Mouse (Mus musculus) heart, embryonic 13.5 days (tissue): ENCODE measurements around the gene Sqstm1. TPM values are rescaled to one million over a fixed set of nuclear protein-coding genes. Genes with fewer than 3 reads are reported as not detected.

Experiments
- ATAC-seq: fragments of 200-750 bp; cut with Nextera tagmentation; 2 replicates; pipeline ENCODE4 v1.8.0; 2017; ENCODE audit warnings: moderate TSS enrichment; ENCODE audit not compliant: insufficient number of reproducible peaks, low FRiP score, low TSS enrichment; ENCODE audit errors: extremely low read depth
- H3K27ac ChIP-seq: fragments of 300-500 bp; sonication (generic); replicated peaks from 2 replicates; pipeline ENCODE4 v1.5.1; 2015; ENCODE audit warnings: moderate library complexity, mild to moderate bottlenecking, inconsistent platforms
- H3K27me3 ChIP-seq: fragments of 300-500 bp; sonication (generic); replicated peaks from 2 replicates; pipeline ENCODE4 v1.6.1; 2015; ENCODE audit warnings: mild to moderate bottlenecking, inconsistent platforms
- H3K36me3 ChIP-seq: fragments of 300-500 bp; sonication (generic); 2 replicates; pipeline ENCODE4 v1.6.1; 2015; ENCODE audit warnings: mild to moderate bottlenecking, inconsistent platforms
- H3K4me1 ChIP-seq: fragments of 300-500 bp; sonication (generic); 2 replicates; pipeline ENCODE4 v1.6.1; 2015; ENCODE audit warnings: inconsistent platforms
- H3K4me2 ChIP-seq: fragments of 300-500 bp; sonication (generic); 2 replicates; pipeline ENCODE4 v1.6.1; 2015; ENCODE audit warnings: inconsistent platforms, mild to moderate bottlenecking, moderate library complexity
- H3K4me3 ChIP-seq: fragments of 300-500 bp; sonication (generic); 2 replicates; pipeline ENCODE4 v1.5.1; 2015; ENCODE audit warnings: moderate library complexity, mild to moderate bottlenecking, inconsistent platforms
- H3K9ac ChIP-seq: fragments of 300-500 bp; sonication (generic); 2 replicates; pipeline ENCODE4 v1.6.1; 2015; ENCODE audit warnings: inconsistent platforms, mild to moderate bottlenecking, moderate library complexity
- H3K9me3 ChIP-seq: fragments of 300-500 bp; sonication (generic); 2 replicates; pipeline ENCODE4 v1.6.1; 2016; ENCODE audit warnings: inconsistent platforms
- WGBS: fragments of 180-500 bp; shearing (Covaris S2); methylation state at CpG from one replicate; pipeline ENCODE4 v1.1.7; 2015; ENCODE audit warnings: mixed read lengths; 5-methylcytosine and 5-hydroxymethylcytosine counted together
- polyA plus RNA-seq: library from polyadenylated mRNA; unstranded; fragments of >200 nt; fragmentation: Nextera tagmentation; extraction: Ambion mirVana; gene quantifications from 2 replicates; pipeline ENCODE4 v1.2.1, GENCODE M21; 2015

Gene Sqstm1
- polyA plus RNA-seq, 1 experiment from 2014 or later, result 277 TPM

DNA sequence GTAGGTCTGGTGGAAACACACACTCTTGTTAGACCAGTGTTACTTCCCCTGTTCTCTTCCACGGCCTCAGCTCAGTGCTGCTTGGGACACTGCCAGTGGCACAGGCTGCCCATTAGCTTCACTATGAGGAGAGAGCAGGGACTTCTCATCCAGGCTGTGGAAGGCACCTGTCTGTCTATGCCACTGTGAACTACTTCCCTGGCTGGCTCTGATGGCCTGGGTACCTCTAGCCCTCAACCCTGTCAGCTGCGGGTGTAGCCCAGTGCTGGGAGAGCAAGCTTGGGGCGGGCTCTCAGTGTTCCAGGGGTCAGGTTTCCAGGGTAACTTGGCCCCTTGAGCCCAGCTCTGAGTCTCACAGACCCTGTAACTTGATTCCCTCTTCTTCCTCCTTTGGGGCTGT is 18.1 kb upstream of the Sqstm1 start:
- Histone ChIP-seq H3K4me3 (no peak overlapping the region), H3K9ac (no peak overlapping the region; the same call in 1 of the 2 replicates), H3K4me2 (no peak overlapping the region), H3K27me3 (peaks cover 33% of the 10 kb centered on the region), H3K27ac (no peak overlapping the region), H3K36me3 (peaks cover 29% of the 10 kb centered on the region), H3K4me1 (peaks cover 44% of the 10 kb centered on the region), H3K9me3 (no peaks in the 10 kb centered on the region)
- no peak for ATAC-seq
- WGBS, result 47% methylated on average over 3 of the region's 3 CpGs

DNA sequence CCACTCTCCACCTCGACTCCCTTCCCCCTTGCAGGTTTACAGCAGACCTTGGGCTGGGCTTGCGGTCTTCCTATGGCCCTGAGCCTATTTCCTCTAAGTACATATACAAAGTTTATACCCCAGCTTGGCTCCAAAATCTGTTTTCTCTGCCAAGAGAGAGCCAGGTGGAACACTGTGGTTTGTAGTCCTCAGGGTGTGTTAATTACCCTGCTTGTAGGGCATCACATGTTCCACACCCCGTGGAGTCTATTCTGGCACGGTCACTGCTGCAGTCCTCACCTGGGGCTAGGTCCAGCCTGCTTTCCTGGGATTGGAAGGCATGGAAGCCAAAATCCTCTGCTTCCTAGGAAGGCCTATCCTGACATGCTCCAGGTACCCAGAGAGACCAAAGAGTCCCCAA is 17.1 kb upstream of the Sqstm1 start:
- no peak overlapping the region for H3K4me3 ChIP-seq
- no peak overlapping the region for H3K27ac ChIP-seq
- H3K27me3 ChIP-seq, result peaks cover 26% of the 10 kb centered on the region
- no peaks in the 10 kb centered on the region for H3K9me3 ChIP-seq
- peak overlapping the region; percentile 95; the same call in 1 of the 2 replicates for H3K4me2 ChIP-seq
- H3K4me1 ChIP-seq, result peaks cover 53% of the 10 kb centered on the region
- peaks cover 18% of the 10 kb centered on the region for H3K36me3 ChIP-seq
- 91% methylated on average over 4 of the region's 4 CpGs for WGBS
- no peak overlapping the region; the same call in 1 of the 2 replicates for H3K9ac ChIP-seq
- ATAC-seq, result no peak

DNA sequence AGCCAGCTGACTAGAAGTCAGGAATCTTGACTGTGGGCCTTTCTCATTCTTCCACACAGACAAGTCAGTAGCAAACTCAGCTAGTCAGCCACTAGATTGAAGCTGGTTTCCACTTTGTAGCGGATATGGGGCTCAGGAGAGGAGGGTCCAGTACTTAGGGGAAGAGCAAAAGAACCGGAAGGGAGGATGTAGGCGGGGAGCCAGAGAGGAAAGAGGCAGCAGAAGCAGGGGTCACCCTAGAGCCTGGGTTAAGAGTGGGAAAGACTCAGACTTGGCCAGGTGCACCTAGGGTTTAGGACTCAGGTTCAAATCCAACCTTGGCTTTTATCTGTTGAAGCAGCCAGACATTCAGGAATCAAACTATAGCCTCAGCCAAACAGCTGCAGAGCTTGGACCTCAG is 16.6 kb upstream of the Sqstm1 start:
- ATAC-seq, result no peak
- H3K9ac ChIP-seq, result peak overlapping the region; percentile 98; the same call in 1 of the 2 replicates
- H3K4me1 ChIP-seq, result peaks cover 53% of the 10 kb centered on the region
- peak overlapping the region; percentile 88 for H3K27ac ChIP-seq
- peak overlapping the region; percentile 95 for H3K4me2 ChIP-seq
- WGBS, result 78% methylated on average over 3 of the region's 3 CpGs
- peaks cover 21% of the 10 kb centered on the region for H3K27me3 ChIP-seq
- H3K36me3 ChIP-seq, result peaks cover 13% of the 10 kb centered on the region
- no peaks in the 10 kb centered on the region for H3K9me3 ChIP-seq
- peak overlapping the region; percentile 93; the same call in 1 of the 2 replicates for H3K4me3 ChIP-seq

DNA sequence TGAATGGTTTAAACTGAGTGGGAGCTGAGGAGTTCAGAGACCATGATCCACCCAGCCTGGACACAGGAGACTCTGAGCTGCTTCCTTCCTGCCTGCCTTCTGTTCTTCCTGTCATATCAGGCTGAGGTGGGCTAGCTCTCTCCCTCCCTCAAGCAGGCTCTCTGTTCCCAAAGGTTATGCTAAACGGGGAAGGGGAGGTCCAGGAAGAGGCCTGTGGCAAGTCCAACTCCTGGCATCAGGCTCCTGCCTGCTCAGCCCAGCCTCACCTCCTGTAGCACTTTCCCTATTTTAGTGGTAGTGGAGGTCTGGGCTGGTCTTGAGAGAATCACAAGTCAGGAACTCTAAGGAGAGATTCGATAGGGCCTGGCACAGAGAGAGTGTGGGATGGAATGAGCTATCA is 15.8 kb upstream of the Sqstm1 start:
- Histone ChIP-seq H3K27ac (peak overlapping the region; percentile 88), H3K27me3 (peaks cover 17% of the 10 kb centered on the region), H3K9me3 (no peaks in the 10 kb centered on the region), H3K36me3 (peaks cover 5% of the 10 kb centered on the region; the same call in 1 of the 2 replicates), H3K4me2 (peak overlapping the region; percentile 95), H3K4me3 (peak overlapping the region; percentile 93), H3K4me1 (peaks cover 53% of the 10 kb centered on the region), H3K9ac (peak overlapping the region; percentile 98)
- ATAC-seq, result no peak
- 28% methylated on average over 2 of the region's 2 CpGs for WGBS

GRCm38 (mm10) chr11:50225611-50226378 is 15.2 kb upstream of the Sqstm1 start:
- Histone ChIP-seq H3K9ac (peak overlapping the region; percentile 98), H3K4me3 (peak overlapping the region; percentile 93), H3K4me2 (peak overlapping the region; percentile 95), H3K36me3 (0 out of 2 replicates have a peak, but pooled peaks cover 3% of the 10 kb centered on the region), H3K27me3 (peaks cover 17% of the 10 kb centered on the region), H3K9me3 (no peaks in the 10 kb centered on the region), H3K27ac (peak overlapping the region; percentile 88), H3K4me1 (peaks cover 50% of the 10 kb centered on the region)
- 0 out of 2 replicates have a peak, but pooled peaks have one; percentile 4 for ATAC-seq
- 4% methylated on average over 34 of the region's 34 CpGs for WGBS

DNA sequence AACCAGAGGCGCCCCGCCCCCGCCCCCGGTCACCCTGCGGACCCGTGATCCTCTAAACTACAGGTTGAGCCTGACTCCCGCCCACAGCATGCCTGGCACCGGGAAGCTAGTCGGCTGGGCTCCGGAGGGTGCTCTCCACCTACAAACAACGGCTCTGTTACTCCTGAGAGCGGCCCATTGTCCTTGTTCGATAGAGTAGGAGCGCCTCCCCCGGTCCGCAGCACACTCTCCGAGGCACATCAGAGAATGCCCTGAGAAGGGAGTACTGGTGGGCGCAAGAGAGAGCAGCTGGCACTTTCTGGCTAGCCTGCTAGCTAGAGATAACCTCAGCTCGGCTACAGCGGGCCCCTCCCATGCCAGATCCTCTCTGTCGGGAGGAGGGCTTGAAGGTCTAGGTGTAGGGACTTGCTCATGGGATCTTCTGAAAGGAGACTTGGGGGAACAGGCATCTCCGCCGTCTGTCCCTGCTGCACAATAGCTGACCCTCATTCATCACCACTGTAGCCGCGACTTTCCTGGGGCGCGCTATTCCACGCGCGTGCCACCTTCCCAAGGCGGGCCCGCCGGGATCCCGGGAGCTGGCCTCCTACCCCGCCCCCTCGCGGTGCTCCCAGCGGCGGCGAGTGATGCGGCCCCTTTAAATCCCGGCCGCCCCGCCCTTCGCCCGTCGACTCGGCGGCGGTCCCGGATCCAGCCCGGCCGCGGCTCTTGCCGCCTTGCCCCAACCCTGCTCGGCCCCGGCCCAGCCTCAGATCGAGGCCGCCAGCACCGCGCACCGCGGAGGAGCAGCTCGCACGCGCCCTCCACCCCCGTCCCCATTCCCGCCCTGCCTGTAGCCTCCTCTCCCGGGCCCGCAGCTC is 14.3 kb upstream of the Sqstm1 start:
- under 1% methylated on average over 66 of the region's 70 CpGs for WGBS
- Histone ChIP-seq H3K9ac (peak overlapping the region; percentile 98), H3K4me3 (peak overlapping the region; percentile 93), H3K27me3 (peaks cover 8% of the 10 kb centered on the region), H3K4me1 (peaks cover 43% of the 10 kb centered on the region), H3K4me2 (peak overlapping the region; percentile 95), H3K9me3 (no peaks in the 10 kb centered on the region), H3K36me3 (no peaks in the 10 kb centered on the region), H3K27ac (peak overlapping the region; percentile 88)
- peak; percentile 84 for ATAC-seq

DNA sequence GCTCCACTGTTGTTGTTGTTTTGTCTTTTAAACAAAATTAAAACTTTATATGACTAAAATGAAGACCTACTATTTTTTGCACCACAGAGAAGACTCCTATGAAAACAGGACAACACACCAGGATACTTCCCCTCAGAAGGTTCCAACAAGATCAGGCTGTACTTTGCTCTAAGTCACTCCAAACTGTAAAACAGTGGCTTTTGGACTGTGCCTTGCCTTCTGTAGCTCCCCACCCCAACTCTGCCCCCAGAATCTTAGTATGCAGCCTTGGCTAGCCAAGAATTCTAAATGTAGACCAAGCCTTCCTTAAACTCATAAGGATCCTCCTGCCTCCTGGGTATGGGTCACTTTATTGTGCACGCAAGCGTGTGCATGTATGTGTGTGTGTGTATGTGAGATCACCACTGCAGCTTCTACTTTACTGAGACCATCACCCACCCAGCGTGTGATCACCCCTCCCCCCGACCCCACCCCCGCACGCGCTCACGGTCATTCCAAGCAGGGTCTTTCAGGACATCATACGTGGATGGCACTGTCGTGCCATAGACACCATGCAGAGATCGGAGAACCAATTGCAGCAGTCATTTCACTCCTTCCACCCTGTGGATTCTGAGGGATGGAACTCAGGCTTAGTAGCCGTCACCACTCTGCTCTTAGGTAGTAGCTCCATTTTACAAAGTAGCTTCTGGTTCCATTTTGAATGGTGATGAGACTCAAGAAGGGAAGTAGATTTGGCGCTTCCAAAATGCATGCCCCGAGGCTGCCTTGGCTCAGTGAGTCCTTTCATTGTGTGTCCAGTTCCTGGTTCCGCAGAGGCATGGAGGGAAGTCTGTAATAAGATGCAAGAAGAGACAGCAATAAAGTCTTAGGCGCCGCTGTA is 13.4 kb upstream of the Sqstm1 start:
- WGBS, result 6% methylated on average over 17 of the region's 17 CpGs
- Histone ChIP-seq H3K27ac (peak overlapping the region; percentile 88), H3K4me2 (peak overlapping the region; percentile 95), H3K9me3 (no peaks in the 10 kb centered on the region), H3K27me3 (no peaks in the 10 kb centered on the region; the same call in none of the 2 replicates), H3K9ac (peak overlapping the region; percentile 98), H3K4me3 (peak overlapping the region; percentile 93), H3K4me1 (peaks cover 43% of the 10 kb centered on the region), H3K36me3 (no peaks in the 10 kb centered on the region)
- no peak for ATAC-seq

DNA sequence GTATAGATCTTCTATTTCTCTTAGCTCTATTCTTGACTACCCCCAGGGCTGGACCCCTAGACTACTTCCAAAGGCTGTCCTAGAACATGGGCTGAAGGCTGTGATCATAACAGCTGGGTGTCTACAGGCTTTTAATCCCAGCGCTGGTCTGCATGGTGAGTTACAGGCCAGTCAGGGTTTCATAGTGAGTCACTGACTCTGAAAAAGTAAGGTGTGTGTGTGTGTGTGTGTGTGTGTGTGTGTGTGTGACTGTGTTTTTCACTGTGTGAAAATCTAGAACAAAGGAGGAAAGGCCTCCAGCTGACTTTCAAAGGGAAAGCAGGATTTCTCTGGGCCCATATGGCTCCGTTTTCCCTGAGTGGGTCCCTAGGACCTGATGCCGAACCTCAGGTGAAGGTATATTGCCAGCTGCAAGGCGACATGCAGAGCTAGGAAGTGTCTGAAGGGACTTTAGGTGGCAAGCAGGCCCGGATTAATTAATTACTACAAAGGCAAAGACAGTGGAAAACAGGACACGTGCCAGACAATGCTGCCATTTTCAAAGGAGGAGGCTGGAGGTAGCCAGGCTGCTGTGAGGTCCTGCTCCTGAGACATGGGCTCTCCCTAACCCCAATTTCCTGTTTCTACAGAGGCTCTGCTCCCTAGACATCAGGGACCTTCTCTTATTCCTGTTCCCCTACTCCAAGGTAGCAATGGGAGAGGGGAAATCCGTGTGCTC is 12.1 kb upstream of the Sqstm1 start:
- no peak for ATAC-seq
- WGBS, result 60% methylated on average over 7 of the region's 7 CpGs

DNA sequence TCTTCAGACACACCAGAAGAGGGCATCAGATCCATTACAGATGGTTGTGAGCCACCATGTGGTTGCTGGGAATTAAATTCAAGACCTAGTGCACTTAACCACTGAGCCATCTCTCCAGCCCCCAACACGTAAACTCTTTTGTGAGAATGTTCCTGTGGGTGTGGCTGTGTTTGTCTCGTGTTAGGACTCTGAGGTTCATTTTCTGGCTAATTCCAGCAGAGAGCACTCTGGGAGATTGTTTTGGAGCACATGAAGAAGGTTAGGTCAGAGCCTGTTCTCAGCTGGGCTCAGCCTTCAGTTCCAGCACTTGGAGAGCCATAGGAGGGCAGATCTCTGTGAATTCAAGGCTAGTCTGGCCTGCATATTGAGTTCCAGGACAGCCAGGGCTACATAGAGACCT is 9.2 kb upstream of the Sqstm1 start:
- ATAC-seq, result no peak
- H3K27me3 ChIP-seq, result no peaks in the 10 kb centered on the region
- no peak overlapping the region for H3K27ac ChIP-seq
- no peaks in the 10 kb centered on the region for H3K36me3 ChIP-seq
- no peaks in the 10 kb centered on the region for H3K9me3 ChIP-seq
- no peak overlapping the region for H3K4me3 ChIP-seq
- H3K4me2 ChIP-seq, result no peak overlapping the region
- peaks cover 39% of the 10 kb centered on the region for H3K4me1 ChIP-seq
- no peak overlapping the region for H3K9ac ChIP-seq
- WGBS, result 56% methylated on average over 2 of the region's 2 CpGs

More for the DNA sequence above, 12.1 kb upstream of the Sqstm1 start:
- no peak overlapping the region for H3K4me3 ChIP-seq
- H3K4me1 ChIP-seq, result peaks cover 39% of the 10 kb centered on the region
- H3K4me2 ChIP-seq, result peak overlapping the region; percentile 95; the same call in 1 of the 2 replicates
- no peak overlapping the region for H3K9ac ChIP-seq
- no peak overlapping the region for H3K27ac ChIP-seq
- no peaks in the 10 kb centered on the region; the same call in 1 of the 2 replicates for H3K27me3 ChIP-seq
- H3K36me3 ChIP-seq, result no peaks in the 10 kb centered on the region
- no peaks in the 10 kb centered on the region for H3K9me3 ChIP-seq

DNA sequence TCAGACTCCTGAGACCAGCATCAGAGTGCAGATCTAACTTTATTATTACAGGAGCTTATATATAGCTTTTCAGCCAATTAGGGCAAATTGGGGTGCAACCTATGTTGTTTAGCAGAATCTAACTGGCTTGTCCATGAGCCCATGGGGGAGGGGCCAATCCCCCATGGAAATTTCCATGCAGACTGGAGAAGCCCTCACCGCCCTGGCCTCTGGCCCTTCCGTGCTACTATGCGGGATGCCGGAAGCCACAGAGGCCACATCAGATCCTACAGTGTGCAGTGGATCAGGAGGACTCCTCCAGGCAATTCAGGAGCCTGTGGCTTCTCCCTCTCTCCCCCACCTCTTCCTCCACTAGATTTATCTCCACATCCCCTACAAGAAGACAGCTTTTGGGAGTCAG is 7.2 kb upstream of the Sqstm1 start:
- ATAC-seq, result no peak
- Histone ChIP-seq H3K9me3 (no peaks in the 10 kb centered on the region), H3K9ac (no peak overlapping the region), H3K27ac (peak overlapping the region; percentile 36; the same call in 1 of the 2 replicates), H3K27me3 (no peaks in the 10 kb centered on the region), H3K4me2 (no peak overlapping the region), H3K4me3 (no peak overlapping the region), H3K4me1 (peaks cover 35% of the 10 kb centered on the region), H3K36me3 (no peaks in the 10 kb centered on the region)
- 53% methylated on average over 4 of the region's 4 CpGs for WGBS
